In genomic region chr19:36843866-36844265, GRCm38 (mm10) we compare ENCODE assay signal across 19 mouse cellular contexts. TPM values are rescaled to one million over a fixed set of nuclear protein-coding genes. Genes with fewer than 3 reads are reported as not detected.
DNase-seq lines count a peak whose midpoint lies in the region; ATAC-seq and TF ChIP-seq lines count a peak whose summit lies in the region.
"Had no signal": no experiment of that assay in that cellular context is flagged by ENCODE, and none has a peak within 500 bp of the region (broad histone marks: within the 10 kb centered on the region; RNA-seq: fewer than 3 reads in every experiment).

No protein-coding gene starts in this region.

- no peak for TF ChIP-seq POLR2A in myocyte (IDR thresholded peaks at IDR 0.05; ENCODE audit: insufficient read length, low read depth)

- no peak overlapping the region for H3ac ChIP-seq in myocyte (ENCODE audit: control insufficient read depth, insufficient read length)

- no peak overlapping the region for H3K27ac ChIP-seq in heart, postnatal 0 days (ENCODE audit: low read depth)
- no peak overlapping the region for H3K27ac ChIP-seq in layer of hippocampus, adult 2 months
- H3K27ac ChIP-seq: embryonic facial prominence, embryonic 12.5 days; forebrain, embryonic 15.5 days; heart, embryonic 10.5 days; hindbrain, embryonic 13.5 days had no signal

- 0 out of 2 replicates have a peak, but pooled peaks have one; percentile 5 for TF ChIP-seq CTCF in heart, postnatal 0 days (IDR thresholded peaks at IDR 0.05; ENCODE audit: low read depth)
- TF ChIP-seq CTCF in layer of hippocampus, adult 2 months (conservative IDR thresholded peaks at IDR 0.05), result peak; percentile 9; the same call in 1 of the 2 replicates
- peak; percentile 30; the same call in 1 of the 2 replicates for TF ChIP-seq CTCF in E14TG2a.4 (conservative IDR thresholded peaks at IDR 0.05; ENCODE audit: low read length)

- intact Hi-C loops in left cerebral cortex, postnatal 14 days (cut with DNase I), result no loop called here

- no peak overlapping the region for H3K4me3 ChIP-seq in heart, postnatal 0 days (ENCODE audit: low read depth, low read length)
- no peak overlapping the region for H3K4me3 ChIP-seq in layer of hippocampus, adult 2 months
- H3K4me3 ChIP-seq in E14TG2a.4 (replicated peaks; ENCODE audit: low read length), result no peak overlapping the region
- no peak overlapping the region for H3K4me3 ChIP-seq in myocyte
- H3K4me3 ChIP-seq: embryonic facial prominence, embryonic 12.5 days; forebrain, embryonic 15.5 days; heart, embryonic 10.5 days; hindbrain, embryonic 13.5 days had no signal

- WGBS in heart, postnatal 0 days, result 95% methylated on average over 11 of the region's 11 CpGs

- no peak for ATAC-seq in heart, postnatal 0 days (ENCODE audit: insufficient read depth, low read depth)
- ATAC-seq: forebrain, embryonic 15.5 days had no signal

- H3K9ac ChIP-seq in heart, postnatal 0 days (replicated peaks; ENCODE audit: low read depth, low read length), result no peak overlapping the region
- H3K9ac ChIP-seq: embryonic facial prominence, embryonic 12.5 days; forebrain, embryonic 15.5 days; hindbrain, embryonic 13.5 days had no signal

- no peaks in the 10 kb centered on the region for H3K27me3 ChIP-seq in heart, postnatal 0 days (ENCODE audit: control insufficient read depth, insufficient read depth, low read length)
- H3K27me3 ChIP-seq in E14TG2a.4 (ENCODE audit: insufficient read depth, low read length) (no peaks in the 10 kb centered on the region), myocyte (ENCODE audit: control insufficient read depth, insufficient read depth, insufficient read length) (no peaks in the 10 kb centered on the region)
- H3K27me3 ChIP-seq: embryonic facial prominence, embryonic 12.5 days; forebrain, embryonic 15.5 days; hindbrain, embryonic 13.5 days had no signal

- H3K36me3 ChIP-seq in heart, postnatal 0 days (replicated peaks; ENCODE audit: control insufficient read depth, insufficient read depth, low read length), result peaks cover 26% of the 10 kb centered on the region
- H3K36me3 ChIP-seq in E14TG2a.4 (ENCODE audit: insufficient read depth, low read length), result peaks cover 89% of the 10 kb centered on the region
- peaks cover 39% of the 10 kb centered on the region for H3K36me3 ChIP-seq in myocyte (ENCODE audit: control insufficient read depth, insufficient read depth)

- DNase-seq in heart, postnatal 0 days (ENCODE audit: low spot score), result no peak
- DNase-seq in heart, adult 9 months (ENCODE audit: low spot score in 2 of 2), result no peak
- no peak for DNase-seq in layer of hippocampus, adult 2 months (ENCODE audit: low spot score in 2 of 2)
- no peak for DNase-seq in layer of hippocampus, adult 9-10 months (ENCODE audit: low spot score)
- no peak for DNase-seq in left cerebral cortex, postnatal 14 days (ENCODE audit: low spot score in 2 of 2)
- DNase-seq: adrenal gland, postnatal 10 days; B cell, adult 2 months; cerebellum, adult 11-12 months; cerebellum, adult 9-10 months; cerebellum, postnatal 25 days; gastrocnemius, postnatal 36 days; heart, adult 11 months; heart, postnatal 14 days had no signal

- H3K9me3 ChIP-seq in heart, postnatal 0 days (replicated peaks; ENCODE audit: control insufficient read depth, low read length), result no peaks in the 10 kb centered on the region
- H3K9me3 ChIP-seq in E14TG2a.4 (ENCODE audit: low read length), result no peaks in the 10 kb centered on the region
- H3K9me3 ChIP-seq: embryonic facial prominence, embryonic 12.5 days; forebrain, embryonic 15.5 days; heart, embryonic 10.5 days; hindbrain, embryonic 13.5 days had no signal

- no peak overlapping the region for H3K4me2 ChIP-seq in heart, postnatal 0 days (ENCODE audit: low read depth, low read length)
- H3K4me2 ChIP-seq in myocyte (ENCODE audit: low read depth), result no peak overlapping the region
- H3K4me2 ChIP-seq: embryonic facial prominence, embryonic 12.5 days; forebrain, embryonic 15.5 days; hindbrain, embryonic 13.5 days had no signal

- H3K4me1 ChIP-seq in heart, postnatal 0 days (ENCODE audit: control insufficient read depth, insufficient read depth), result no peaks in the 10 kb centered on the region
- H3K4me1 ChIP-seq in E14TG2a.4 (replicated peaks; ENCODE audit: low read depth, low read length), result peaks cover 54% of the 10 kb centered on the region
- H3K4me1 ChIP-seq: embryonic facial prominence, embryonic 12.5 days; forebrain, embryonic 15.5 days; heart, embryonic 10.5 days had no signal

- H3K79me2 ChIP-seq in myocyte (ENCODE audit: control insufficient read depth, insufficient read depth), result peaks cover 75% of the 10 kb centered on the region

- no peak for TF ChIP-seq EP300 in heart, postnatal 0 days (IDR thresholded peaks at IDR 0.05; ENCODE audit: low read depth)

TF ChIP-seq in myocyte, 11 proteins besides CTCF, POLR2A, EP300 and RAD21:
- TF ChIP-seq MAX (IDR thresholded peaks at IDR 0.05; ENCODE audit: low read depth) (no peak), POLR2AphosphoS2 (IDR thresholded peaks at IDR 0.05; ENCODE audit: insufficient read length, low read depth) (peak; percentile 28)

RNA-seq across cellular contexts. Expression of gene Tnks2, which starts 9.8 kb away (rescaled TPM):
- total RNA-seq in heart, postnatal 0 days (2014; rRNA removed; ENCODE audit: low replicate concordance), result 84.8 and 127 TPM in 2 replicates
- polyA plus RNA-seq in heart, postnatal 0 days (2015; fragmentation: Nextera tagmentation; extraction: Ambion mirVana), result 17.1 and 19.8 TPM in 2 replicates
- 100 to 1,000 TPM; 123 TPM for total RNA-seq in layer of hippocampus, adult 2 months (2021)
- polyA plus RNA-seq in myocyte (2012; fragmentation: generic; extraction: Trizol), result 22.3 TPM
- 100 to 1,000 TPM; 140 to 149 TPM for total RNA-seq in left cerebral cortex, postnatal 14 days (2021)
